Mouse (Mus musculus): Measurements from ENCODE around the gene Gata5. TPM values are rescaled to one million over a fixed set of nuclear protein-coding genes. Genes with fewer than 3 reads are reported as not detected.

Gata5 gene
- total and polyA plus RNA-seq, 3 experiments = not detected

DNA sequence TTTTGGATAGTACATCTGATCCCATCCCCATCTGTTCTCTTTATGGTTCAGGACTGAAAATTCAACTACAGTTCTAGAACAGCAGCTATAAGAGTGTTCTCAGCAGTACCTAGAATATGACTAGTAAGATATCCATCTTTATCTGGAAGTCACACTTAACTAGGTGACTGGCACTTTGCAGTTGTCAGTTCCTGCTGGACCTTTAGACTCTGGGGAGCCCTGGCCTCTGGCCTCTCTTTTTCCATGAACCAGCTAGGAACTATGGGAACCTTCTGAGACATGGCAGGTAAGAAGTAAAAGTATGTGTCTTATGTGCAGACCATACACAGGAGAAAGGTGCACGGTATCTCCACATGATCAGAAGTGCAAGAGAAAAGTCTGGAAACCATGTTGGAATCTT, 5.0 kb downstream of the Gata5 start:
- Histone ChIP-seq H3K4me3 (ENCODE audit: control insufficient read depth in 1 of 2, insufficient read depth in 1 of 2, low read depth in 2 of 2, low read length in 2 of 2) (no peak overlapping the region), H3K4me1 (ENCODE audit: control insufficient read depth in 1 of 2, insufficient read depth in 2 of 2, low read length in 2 of 2) (no peaks in the 10 kb centered on the region), H3K27ac (ENCODE audit: control insufficient read depth, low read depth, low read length) (no peak overlapping the region), H3K79me2 (ENCODE audit: control insufficient read depth, insufficient read depth, low read length, poor library complexity) (no peaks in the 10 kb centered on the region), H3K9me3 (replicated peaks; ENCODE audit: insufficient read depth, low read length) (no peaks in the 10 kb centered on the region), H3K36me3 (ENCODE audit: control insufficient read depth in 1 of 2, insufficient read depth in 2 of 2, low read length in 2 of 2) (no peaks in the 10 kb centered on the region), H3K27me3 (ENCODE audit: control insufficient read depth in 1 of 2, insufficient read depth in 2 of 2, low read length in 2 of 2) (no peaks in the 10 kb centered on the region; a peak in 3 of 4 replicates), H3K9ac (ENCODE audit: control insufficient read depth, low read depth, low read length, poor library complexity, severe bottlenecking) (no peak overlapping the region)
- TF ChIP-seq ETS1 (IDR thresholded peaks at IDR 0.05; ENCODE audit: low read depth, low read length) (no peak), ZNF384 (IDR thresholded peaks at IDR 0.05; ENCODE audit: low read depth, low read length) (no peak), BHLHE40 (IDR thresholded peaks at IDR 0.05; ENCODE audit: borderline replicate concordance, low read depth, low read length) (no peak), USF1 (IDR thresholded peaks at IDR 0.05; ENCODE audit: low read depth, low read length) (no peak)
- DNase-seq (ENCODE audit: low read depth, low spot score) = no peak

DNA sequence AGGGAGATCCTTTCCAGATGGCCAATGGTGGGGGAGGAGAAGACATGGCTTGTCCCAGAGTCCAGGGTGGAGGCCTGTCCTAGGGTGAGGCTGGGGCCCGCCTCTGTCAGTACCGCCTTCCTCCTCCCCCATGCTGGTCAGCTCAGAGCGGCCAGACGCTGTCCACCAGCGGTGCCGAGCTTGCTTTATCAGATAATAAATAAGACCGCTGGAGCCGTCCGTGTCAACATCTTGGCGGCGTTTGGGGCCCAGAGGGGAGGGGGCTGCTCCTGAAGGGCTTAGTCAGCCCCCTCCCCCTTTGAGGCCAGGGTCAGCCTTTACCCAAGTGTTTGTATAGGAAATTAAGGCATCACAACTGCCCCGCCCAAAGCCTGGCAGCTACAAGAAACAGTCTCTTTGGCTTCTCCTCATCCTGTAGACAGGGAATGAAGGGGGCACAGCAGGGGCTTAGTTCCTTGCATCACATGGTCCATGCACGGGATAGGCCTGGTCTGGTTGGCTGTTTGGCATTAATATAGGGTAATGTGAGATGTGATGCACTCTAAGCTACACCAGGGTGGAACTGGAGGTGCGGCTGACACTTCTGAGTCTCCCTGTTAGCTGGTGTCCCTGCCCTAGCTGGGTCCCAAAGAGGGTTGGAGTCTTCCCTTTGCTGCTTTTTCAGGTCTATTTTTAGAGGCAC, 11.7 kb downstream of the Gata5 start:
- H3K9ac ChIP-seq (ENCODE audit: control insufficient read depth, low read depth, low read length, poor library complexity, severe bottlenecking) = no peak overlapping the region
- no peak overlapping the region for H3K4me3 ChIP-seq (ENCODE audit: control insufficient read depth in 1 of 2, insufficient read depth in 1 of 2, low read depth in 2 of 2, low read length in 2 of 2)
- H3K9me3 ChIP-seq (replicated peaks; ENCODE audit: insufficient read depth, low read length) = no peaks in the 10 kb centered on the region
- H3K27ac ChIP-seq (ENCODE audit: control insufficient read depth, low read depth, low read length) = no peak overlapping the region
- peaks cover 0 to 3% of the 10 kb centered on the region in 2 experiments; a peak in 2 of 4 replicates for H3K27me3 ChIP-seq (ENCODE audit: control insufficient read depth in 1 of 2, insufficient read depth in 2 of 2, low read length in 2 of 2)
- no peaks in the 10 kb centered on the region for H3K4me1 ChIP-seq (ENCODE audit: control insufficient read depth in 1 of 2, insufficient read depth in 2 of 2, low read length in 2 of 2)
- TF ChIP-seq POLR2A (IDR thresholded peaks at IDR 0.05; ENCODE audit: control insufficient read depth in 1 of 2, insufficient read depth in 1 of 2, low read depth in 1 of 2, low read length in 2 of 2, poor library complexity in 1 of 2) (no peak), ZKSCAN1 (IDR thresholded peaks at IDR 0.05; ENCODE audit: low read depth, low read length) (no peak), TAL1 (IDR thresholded peaks at IDR 0.05; ENCODE audit: low read length) (no peak), POLR2AphosphoS5 (IDR thresholded peaks at IDR 0.05; ENCODE audit: borderline replicate concordance, low read depth, low read length) (no peak), RAD21 (IDR thresholded peaks at IDR 0.05; ENCODE audit: low read depth, low read length) (no peak), ELF1 (IDR thresholded peaks at IDR 0.05; ENCODE audit: low read depth, low read length) (no peak)
- no peaks in the 10 kb centered on the region for H3K36me3 ChIP-seq (ENCODE audit: control insufficient read depth in 1 of 2, insufficient read depth in 2 of 2, low read length in 2 of 2)
- no peaks in the 10 kb centered on the region for H3K79me2 ChIP-seq (ENCODE audit: control insufficient read depth, insufficient read depth, low read length, poor library complexity)
- DNase-seq (ENCODE audit: low read depth, low spot score) = no peak

DNA sequence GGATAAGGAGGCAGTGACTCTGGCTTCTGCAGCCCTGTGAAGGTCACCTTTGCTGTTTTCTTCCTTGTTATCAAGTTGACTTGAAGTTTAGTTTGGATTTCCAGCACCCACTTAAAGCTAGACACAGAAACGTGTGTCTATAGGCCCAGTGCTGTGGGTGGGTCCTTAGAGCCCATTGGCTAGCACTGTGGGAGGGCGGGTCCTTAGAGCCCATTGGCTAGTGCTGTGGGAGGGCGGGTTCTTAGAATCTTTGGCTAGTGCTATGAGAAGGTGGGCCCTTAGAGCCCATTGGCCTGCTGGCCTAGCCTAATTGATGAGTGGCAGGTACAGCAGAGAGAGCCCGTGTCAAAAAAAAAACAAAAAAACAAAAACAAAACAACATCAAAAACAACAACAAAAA, 14.3 kb downstream of the Gata5 start:
- Histone ChIP-seq H3K4me1 (ENCODE audit: control insufficient read depth in 1 of 2, insufficient read depth in 2 of 2, low read length in 2 of 2) (no peaks in the 10 kb centered on the region), H3K79me2 (ENCODE audit: control insufficient read depth, insufficient read depth, low read length, poor library complexity) (no peaks in the 10 kb centered on the region), H3K36me3 (ENCODE audit: control insufficient read depth in 1 of 2, insufficient read depth in 2 of 2, low read length in 2 of 2) (no peaks in the 10 kb centered on the region), H3K9me3 (replicated peaks; ENCODE audit: insufficient read depth, low read length) (no peaks in the 10 kb centered on the region), H3K4me3 (ENCODE audit: control insufficient read depth in 1 of 2, insufficient read depth in 1 of 2, low read depth in 2 of 2, low read length in 2 of 2) (no peak overlapping the region), H3K27me3 (ENCODE audit: control insufficient read depth in 1 of 2, insufficient read depth in 2 of 2, low read length in 2 of 2) (peaks cover 0 to 3% of the 10 kb centered on the region in 2 experiments; a peak in 2 of 4 replicates), H3K27ac (ENCODE audit: control insufficient read depth, low read depth, low read length) (no peak overlapping the region), H3K9ac (ENCODE audit: control insufficient read depth, low read depth, low read length, poor library complexity, severe bottlenecking) (no peak overlapping the region)
- TF ChIP-seq USF1 (IDR thresholded peaks at IDR 0.05; ENCODE audit: low read depth, low read length) (no peak), RCOR1 (IDR thresholded peaks at IDR 0.05; ENCODE audit: low read depth, low read length) (no peak), TBP (IDR thresholded peaks at IDR 0.05; ENCODE audit: low read depth, low read length) (no peak), EP300 (IDR thresholded peaks at IDR 0.05; ENCODE audit: low read depth in 1 of 2, low read length in 2 of 2) (no peak), TCF12 (IDR thresholded peaks at IDR 0.05; ENCODE audit: low read depth, low read length) (no peak), MAX (IDR thresholded peaks at IDR 0.05; ENCODE audit: low read length) (no peak), SMC3 (IDR thresholded peaks at IDR 0.05; ENCODE audit: low read depth, low read length) (no peak), KAT2A (conservative IDR thresholded peaks at IDR 0.05; ENCODE audit: low read depth, low read length) (no peak), GATA1 (IDR thresholded peaks at IDR 0.05; ENCODE audit: low read depth, low read length) (no peak), CHD2 (IDR thresholded peaks at IDR 0.05; ENCODE audit: low read length) (no peak), ZNF384 (IDR thresholded peaks at IDR 0.05; ENCODE audit: low read depth, low read length) (no peak), MYC (IDR thresholded peaks at IDR 0.05; ENCODE audit: low read depth, low read length) (no peak), JUND (IDR thresholded peaks at IDR 0.05; ENCODE audit: low read depth, low read length) (no peak), POLR2AphosphoS2 (IDR thresholded peaks at IDR 0.05; ENCODE audit: low read length) (no peak), ZC3H11A (IDR thresholded peaks at IDR 0.05; ENCODE audit: low read depth, low read length) (no peak)
- peak; percentile 80 for DNase-seq (ENCODE audit: low read depth, low spot score)

All from MEL (cell line).